Mouse (Mus musculus) erythroblast, embryonic 14.5 days (primary cell): ENCODE measurements at regions not wholly inside any gene's neighbourhood (a gene's known extent, or its start where the extent isn't known, plus 50 kb on each side); places are given as distances from the start of the nearest gene placed in this dataset.

ENCODE experiments used
- H3K27me3 ChIP-seq: 2 replicates; pipeline ENCODE4 v1.6.1; 2012; ENCODE audit warnings: inconsistent platforms; ENCODE audit not compliant: control insufficient read depth
- H3K36me3 ChIP-seq: 2 replicates; pipeline ENCODE4 v1.6.1; 2012; ENCODE audit warnings: mild to moderate bottlenecking, inconsistent platforms; ENCODE audit not compliant: control insufficient read depth
- H3K4me1 ChIP-seq: 2 replicates; pipeline ENCODE4 v1.6.1; 2012; ENCODE audit warnings: inconsistent platforms; ENCODE audit not compliant: control insufficient read depth
- H3K4me3 ChIP-seq: replicated peaks from 2 replicates; pipeline ENCODE3; 2012; ENCODE audit warnings: moderate library complexity, mild to moderate bottlenecking, inconsistent platforms
- H3K9me3 ChIP-seq: 2 replicates; pipeline ENCODE4 v1.6.1; 2012; ENCODE audit warnings: low read length, inconsistent platforms, mixed read lengths; ENCODE audit not compliant: control insufficient read depth
- GATA1 ChIP-seq: IDR thresholded peaks from 2 replicates; pipeline ENCODE4 v1.6.1; 2012; ENCODE audit warnings: low read length, inconsistent platforms, mixed read lengths
- TAL1 ChIP-seq: IDR thresholded peaks from 3 replicates; pipeline ENCODE4 v1.6.1; 2012; ENCODE audit warnings: low read length, inconsistent platforms, mixed read lengths

GRCm38 (mm10) chr3:71590840-71591239 is 1376.8 kb downstream of the Sis start:
- Histone ChIP-seq H3K4me3 (no peak overlapping the region), H3K4me1 (no peaks in the 10 kb centered on the region), H3K27me3 (no peaks in the 10 kb centered on the region), H3K36me3 (no peaks in the 10 kb centered on the region), H3K9me3 (no peaks in the 10 kb centered on the region)
- TF ChIP-seq TAL1 (no peak), GATA1 (no peak)

GRCm38 (mm10) chr3:71563820-71564418 is 1403.7 kb downstream of the Sis start:
- peak overlapping the region; percentile 24 for H3K4me3 ChIP-seq
- TF ChIP-seq GATA1 (no peak), TAL1 (no peak)
- no peaks in the 10 kb centered on the region for H3K36me3 ChIP-seq
- peaks cover 6% of the 10 kb centered on the region for H3K9me3 ChIP-seq
- no peaks in the 10 kb centered on the region for H3K4me1 ChIP-seq
- H3K27me3 ChIP-seq = no peaks in the 10 kb centered on the region

GRCm38 (mm10) chr3:71562901-71563300 is 1404.8 kb downstream of the Sis start:
- no peaks in the 10 kb centered on the region for H3K27me3 ChIP-seq
- peaks cover 8% of the 10 kb centered on the region for H3K9me3 ChIP-seq
- no peaks in the 10 kb centered on the region for H3K4me1 ChIP-seq
- no peaks in the 10 kb centered on the region for H3K36me3 ChIP-seq
- no peak for TF ChIP-seq TAL1
- no peak overlapping the region for H3K4me3 ChIP-seq

DNA sequence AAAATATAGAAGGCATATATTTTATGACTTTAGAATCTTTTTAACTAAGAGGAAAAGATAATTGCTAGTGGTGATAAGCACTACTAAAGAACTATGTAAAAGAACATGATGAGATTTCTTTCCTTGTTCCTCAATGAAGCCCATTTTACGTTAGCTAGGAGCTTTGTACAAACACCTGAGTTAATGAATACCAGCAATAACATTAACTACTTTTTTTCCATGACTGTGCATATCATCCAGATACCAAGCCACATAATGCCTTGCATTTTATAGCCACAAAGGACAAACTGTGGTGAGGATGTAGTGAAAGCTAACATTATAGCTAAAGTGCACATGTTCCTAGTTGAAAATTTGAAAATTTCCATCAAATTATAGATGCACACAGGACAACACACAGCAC is 1421.8 kb downstream of the Sis start:
- H3K4me3 ChIP-seq = no peak overlapping the region
- TF ChIP-seq TAL1 (no peak), GATA1 (no peak)
- no peaks in the 10 kb centered on the region for H3K36me3 ChIP-seq
- no peaks in the 10 kb centered on the region for H3K9me3 ChIP-seq
- H3K27me3 ChIP-seq = no peaks in the 10 kb centered on the region
- H3K4me1 ChIP-seq = no peaks in the 10 kb centered on the region

DNA sequence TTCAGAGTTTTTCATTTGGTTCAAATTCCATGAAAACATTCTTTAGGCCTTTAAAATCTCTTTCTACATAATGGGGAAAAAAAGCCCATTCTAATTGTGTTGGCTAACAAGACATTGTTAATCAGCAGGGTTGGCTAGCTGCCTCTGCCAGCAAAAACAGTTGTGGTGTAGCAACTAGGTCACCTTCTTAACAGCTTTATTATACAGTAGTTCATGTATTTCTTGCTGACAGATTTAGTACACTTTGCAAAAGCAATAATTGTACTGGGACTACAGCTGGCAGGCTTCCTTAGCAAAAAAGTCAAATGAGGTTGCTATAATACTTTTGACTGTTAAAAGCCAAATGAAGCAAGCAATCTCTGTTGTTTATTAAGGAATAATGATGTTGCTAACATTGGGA is 1454.8 kb downstream of the Sis start:
- Histone ChIP-seq H3K9me3 (no peaks in the 10 kb centered on the region), H3K27me3 (no peaks in the 10 kb centered on the region)
- no peak for TF ChIP-seq GATA1
- TF ChIP-seq TAL1 = no peak

More for the DNA sequence above, 1454.8 kb downstream of the Sis start:
- H3K4me3 ChIP-seq = no peak overlapping the region
- H3K36me3 ChIP-seq = no peaks in the 10 kb centered on the region
- no peaks in the 10 kb centered on the region for H3K4me1 ChIP-seq
